Mouse (Mus musculus) spleen, postnatal 10 days (tissue): ENCODE results near the gene Btbd35f2.
"Not testable (repeated sequence)": the region's sequence is repeated elsewhere in the genome, so short reads cannot be mapped to it uniquely, and the experiment has no call there.

Source experiments
- DNase-seq, 2 experiments: peaks; one replicate each; pipeline ENCODE4 v3.0.0; 2021 to 2022; ENCODE audit warnings: low spot score in 2 of 2

Btbd35f2 gene

DNA sequence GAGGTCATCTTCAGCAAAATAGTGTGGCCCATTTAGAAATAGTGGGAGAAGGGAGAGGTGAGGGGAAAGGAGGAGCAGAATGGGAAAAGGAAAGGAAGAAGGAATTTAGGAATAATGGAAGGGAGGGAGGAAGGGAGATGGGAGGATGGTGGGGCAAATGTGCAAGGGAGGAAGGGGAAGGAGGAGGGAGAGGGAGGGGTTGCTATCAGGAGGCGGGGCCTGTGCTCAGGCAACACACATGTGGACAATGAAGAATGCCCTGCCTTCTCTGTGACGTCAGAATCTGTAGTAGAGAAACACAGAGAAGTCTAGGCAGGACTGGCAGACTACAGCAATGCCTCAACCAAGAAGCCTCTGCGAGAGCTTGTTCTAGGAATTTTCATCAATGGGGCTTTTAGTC, at the start of gene Btbd35f2:
Gene Btbd35f2 (plus strand): TSS at position 301 of the 400 bp plus-strand sequence.
- not testable (repeated sequence) for DNase-seq
